Mouse (Mus musculus): Measurements from ENCODE around the gene Diaph3.

Diaph3 gene

GRCm38 (mm10) chr14:86635594-86636140 is 505.4 kb downstream of the Diaph3 start:
- no peak for DNase-seq

- no peak for DNase-seq
Observed at GRCm38 (mm10) chr14:86635052-86635451, 506.0 kb downstream of the Diaph3 start.

- DNase-seq = no peak
Observed at GRCm38 (mm10) chr14:86633799-86634198, 507.2 kb downstream of the Diaph3 start.

- no peak for DNase-seq
Observed at GRCm38 (mm10) chr14:86624816-86625425, 516.1 kb downstream of the Diaph3 start.

GRCm38 (mm10) chr14:86619637-86620036 is 521.4 kb downstream of the Diaph3 start:
- DNase-seq = no peak

Data from B cell, adult 2 months (primary cell).